Mouse (Mus musculus) retina, embryonic 14.5 days (tissue): ENCODE measurements around the gene Tmem204.
A peak's percentile ranks its signal among the peaks of the same experiment; 100 is the strongest.
"Not testable (repeated sequence)": the region's sequence is repeated elsewhere in the genome, so short reads cannot be mapped to it uniquely, and the experiment has no call there.

ENCODE experiments used
- DNase-seq: peaks from one replicate; pipeline ENCODE4 v3.0.0-alpha.2; 2015; ENCODE audit warnings: low spot score

Tmem204 gene

GRCm38 (mm10) chr17:25083444-25083931 is at the start of gene Tmem204:
Gene Tmem204 (minus strand): TSS chr17:25083591.
- peak; percentile 1 for DNase-seq

GRCm38 (mm10) chr17:25130060-25130459 is 46.7 kb upstream of the Tmem204 start:
- no peak for DNase-seq

- no peak for DNase-seq
Observed at GRCm38 (mm10) chr17:25127681-25128080, 44.3 kb upstream of the Tmem204 start.

DNA sequence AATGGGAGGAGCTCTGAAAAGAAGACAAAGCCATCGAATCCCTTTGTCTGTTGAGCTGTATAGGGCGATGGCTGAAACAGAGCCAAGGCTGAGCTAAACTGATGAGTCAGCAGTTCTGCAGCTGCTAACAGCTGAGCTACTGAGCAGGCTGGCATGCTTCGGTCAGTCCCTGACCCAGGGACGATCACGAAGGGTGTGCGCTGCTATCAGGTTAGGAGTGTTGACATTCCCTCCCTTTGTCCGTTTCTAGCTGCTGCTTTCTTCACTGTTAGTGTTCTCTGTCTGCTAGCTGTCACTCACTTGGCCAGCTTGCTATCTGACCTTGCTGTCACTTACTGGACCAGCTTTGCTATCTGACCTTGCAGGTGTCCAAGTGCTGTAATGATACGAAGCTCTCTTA is 43.7 kb upstream of the Tmem204 start:
- peak; percentile 16 for DNase-seq

GRCm38 (mm10) chr17:25125442-25126060 is 42.2 kb upstream of the Tmem204 start:
- DNase-seq, result not testable (repeated sequence)

DNA sequence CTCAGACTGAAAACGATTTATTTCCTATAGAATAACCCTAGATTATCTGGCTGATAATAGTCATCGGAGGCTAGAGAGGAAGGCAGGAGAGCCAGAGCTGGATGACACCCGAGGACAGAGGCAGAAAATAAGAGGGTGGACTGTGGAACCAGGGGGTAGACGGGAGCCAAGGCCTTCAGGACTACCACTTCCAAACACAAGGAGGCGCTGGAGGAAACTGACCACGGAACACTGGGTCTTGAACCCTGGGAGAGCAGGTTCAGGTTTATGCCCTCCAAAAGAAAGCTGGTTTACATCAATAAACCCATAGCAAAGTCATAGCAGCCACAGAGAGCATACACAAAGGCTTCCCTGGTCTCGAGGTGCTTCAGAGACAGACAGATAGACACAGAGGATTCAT is 40.6 kb upstream of the Tmem204 start:
- DNase-seq, result peak; percentile 34

DNA sequence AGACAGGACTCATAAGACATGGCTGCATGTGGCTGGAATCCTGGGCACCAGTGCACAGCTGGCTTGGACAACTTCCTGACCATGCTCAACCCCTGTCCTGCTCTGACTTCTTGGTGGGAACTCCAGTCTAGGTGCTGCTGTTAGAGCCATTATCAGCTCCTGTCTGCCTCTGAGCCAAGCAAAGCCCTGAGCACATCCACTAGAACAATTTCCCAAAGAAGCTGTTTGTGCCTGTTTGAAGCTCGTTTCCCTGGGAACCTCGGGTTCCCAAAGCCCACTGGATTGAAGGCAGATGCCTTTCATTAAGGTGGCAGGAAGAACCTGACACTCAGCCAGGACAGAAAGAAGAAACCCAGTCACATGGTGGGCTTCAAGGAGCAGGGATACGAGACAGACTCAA is 37.0 kb upstream of the Tmem204 start, which contains the start of gene Ptx4:
TSS of gene Ptx4 (plus strand) at position 355 of the 400 bp plus-strand sequence.
- no peak for DNase-seq

DNA sequence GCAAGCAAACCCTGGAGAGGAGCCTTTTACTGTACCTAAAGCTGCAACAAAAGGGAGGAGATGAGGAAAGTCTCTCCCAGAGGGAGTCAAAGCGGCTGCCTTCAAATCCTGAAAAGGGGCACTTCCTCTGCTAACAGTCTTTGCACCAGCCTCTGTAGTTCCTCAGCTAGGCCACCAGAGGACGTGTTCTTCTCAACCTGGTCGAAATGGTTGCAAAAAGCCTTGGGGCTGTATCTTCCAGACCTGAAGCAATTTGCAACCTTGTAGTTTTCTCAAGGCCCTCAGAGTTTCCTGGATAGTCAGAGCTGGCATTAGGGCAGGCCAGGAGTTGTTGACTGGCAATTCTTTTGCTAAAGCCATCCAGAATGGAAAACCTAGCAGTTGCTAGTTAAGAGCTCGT is 33.9 kb upstream of the Tmem204 start:
- DNase-seq, result peak; percentile 55

DNA sequence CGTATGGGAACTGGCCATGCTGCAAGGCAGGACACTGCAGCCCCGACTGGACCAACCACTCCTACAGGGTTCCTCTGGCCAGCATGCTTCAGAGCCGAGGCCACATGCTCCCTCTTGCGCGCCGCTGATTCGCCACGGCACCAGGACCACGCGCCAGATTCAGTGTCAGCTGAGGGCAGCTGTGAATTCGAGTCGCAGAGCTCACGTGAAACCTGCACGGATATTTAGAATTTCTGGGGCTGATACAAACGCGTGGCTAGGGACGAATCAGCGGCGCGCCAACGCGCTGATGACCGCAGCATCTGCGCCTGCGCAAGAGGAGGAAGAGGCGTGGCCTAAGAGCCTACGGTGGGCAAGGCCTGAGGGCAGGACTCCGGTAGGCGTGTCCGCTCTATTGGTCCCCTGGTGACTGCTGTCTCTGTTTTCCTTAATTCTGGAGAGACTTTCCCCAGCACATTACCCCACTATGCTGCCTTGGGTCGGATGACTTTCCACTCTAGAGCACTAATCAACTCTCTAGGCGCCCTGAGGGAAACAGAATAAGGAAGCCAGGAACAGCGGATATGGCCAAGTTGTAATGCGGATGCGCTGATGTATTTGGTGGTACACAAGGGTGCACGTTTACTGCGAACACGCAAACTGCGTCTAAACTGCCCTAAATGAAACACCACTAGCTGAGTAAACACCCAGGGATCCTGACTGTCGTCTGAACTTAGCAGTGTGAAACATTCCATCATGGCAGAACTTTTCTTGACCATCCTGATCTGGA is 32.5 kb upstream of the Tmem204 start, which contains the start of gene Telo2:
TSS of gene Telo2 (minus strand) at position 304 of the 769 bp plus-strand sequence.
- DNase-seq, result peak; percentile 96

DNA sequence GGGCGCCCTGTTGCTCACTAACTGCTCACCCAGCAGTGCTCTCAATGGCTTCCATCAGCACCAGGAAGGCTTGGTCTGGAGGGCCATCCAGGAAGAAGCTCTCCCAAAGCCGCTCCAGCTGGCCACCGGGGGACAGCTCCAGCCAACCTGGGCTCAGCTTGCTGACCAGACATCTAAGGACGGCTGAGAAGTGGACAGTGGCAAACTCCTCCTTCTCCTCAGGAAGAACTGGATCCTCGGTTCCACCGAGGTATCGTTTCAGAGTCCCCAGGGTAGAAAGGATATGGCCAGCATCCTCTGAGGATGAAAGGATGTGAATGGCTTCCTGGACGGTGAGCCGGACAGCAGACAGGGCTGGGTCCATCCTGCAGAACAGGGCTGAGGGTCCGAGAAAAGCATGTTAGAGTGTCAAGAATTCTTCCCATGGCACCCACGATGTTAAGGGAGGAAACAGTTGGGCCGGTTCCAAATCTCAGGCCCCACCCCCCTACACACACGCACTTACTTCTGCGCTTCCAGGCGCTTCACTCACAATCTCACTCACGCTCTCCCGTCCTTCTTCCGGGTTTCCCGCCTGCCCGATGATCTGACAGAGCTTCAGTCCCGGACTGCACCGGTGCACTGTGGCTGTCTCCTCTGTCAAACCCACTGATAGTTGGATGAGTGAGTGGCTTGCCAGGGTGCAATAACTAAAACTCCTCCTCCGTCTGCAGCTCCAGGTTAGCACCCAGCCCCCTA is 31.7 kb upstream of the Tmem204 start:
- peak; percentile 5 for DNase-seq

DNA sequence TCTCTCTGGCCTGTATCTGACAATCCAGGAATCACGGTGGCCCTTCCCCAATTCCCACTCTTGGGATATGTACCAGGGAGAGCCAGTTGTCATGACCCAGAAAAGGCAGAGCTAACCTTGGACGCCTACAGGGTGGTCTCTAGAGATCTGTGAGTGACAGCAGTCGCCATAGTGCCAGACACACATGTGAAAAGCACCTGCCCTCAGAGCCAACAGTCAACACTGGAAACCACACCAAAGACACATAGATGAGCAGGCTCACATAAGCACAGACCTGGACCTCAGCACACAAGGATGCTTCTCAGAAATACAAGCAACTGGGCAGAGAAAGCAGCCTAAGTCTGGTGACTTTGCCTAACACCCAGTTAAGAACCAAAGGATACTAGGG is 29.0 kb upstream of the Tmem204 start:
- no peak for DNase-seq

DNA sequence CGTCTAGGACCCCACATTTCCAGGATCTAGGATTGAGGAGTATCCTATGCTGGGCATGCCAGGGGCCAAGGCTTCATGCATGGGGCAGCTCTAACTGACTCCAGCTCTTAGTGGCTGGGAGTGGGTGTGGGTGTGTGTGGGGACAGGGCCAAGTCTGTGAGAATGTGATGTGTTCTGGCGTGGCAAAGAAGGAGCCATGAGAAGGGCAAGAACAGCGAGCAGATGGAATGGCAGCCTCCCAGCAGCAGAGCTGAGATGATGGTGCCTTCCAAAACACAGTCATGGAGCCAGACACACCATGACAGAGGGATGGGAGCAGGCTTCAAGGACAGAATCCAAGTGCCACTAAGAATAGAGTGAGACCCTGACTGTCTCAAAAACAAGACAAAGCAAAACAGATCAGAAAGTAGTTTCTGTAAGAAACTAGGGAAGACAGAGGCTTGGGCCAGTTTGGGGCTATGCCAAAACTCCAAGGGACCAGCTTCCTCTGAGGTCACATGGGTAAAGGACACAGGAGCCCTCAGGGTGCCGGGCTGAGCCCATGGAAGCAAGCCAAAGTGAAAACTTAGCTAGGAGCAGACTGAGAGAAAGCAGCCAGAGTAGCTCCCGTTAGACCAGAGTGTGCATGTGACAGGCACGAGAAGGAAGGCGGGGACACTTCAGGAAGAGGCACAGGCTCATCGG is 28.5 kb upstream of the Tmem204 start:
- no peak for DNase-seq

DNA sequence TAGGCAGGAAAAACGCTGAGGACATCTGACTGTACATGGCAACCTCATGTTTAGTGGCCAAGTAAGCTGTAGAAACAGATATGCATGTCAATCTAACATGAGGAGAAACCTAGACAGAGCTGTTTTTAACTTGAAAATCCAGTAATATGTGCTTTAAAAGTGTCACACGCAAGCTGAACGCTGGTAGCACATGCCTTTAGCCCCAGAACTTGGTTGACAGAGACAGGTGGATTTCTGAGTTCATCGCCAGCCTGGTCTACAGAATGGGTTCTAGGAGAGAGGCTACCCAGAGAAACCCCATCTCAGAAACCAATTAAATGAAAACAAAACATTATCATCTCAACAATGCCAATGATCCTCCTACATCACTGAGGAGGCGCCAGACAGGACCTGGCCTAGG is 27.8 kb upstream of the Tmem204 start:
- no peak for DNase-seq

DNA sequence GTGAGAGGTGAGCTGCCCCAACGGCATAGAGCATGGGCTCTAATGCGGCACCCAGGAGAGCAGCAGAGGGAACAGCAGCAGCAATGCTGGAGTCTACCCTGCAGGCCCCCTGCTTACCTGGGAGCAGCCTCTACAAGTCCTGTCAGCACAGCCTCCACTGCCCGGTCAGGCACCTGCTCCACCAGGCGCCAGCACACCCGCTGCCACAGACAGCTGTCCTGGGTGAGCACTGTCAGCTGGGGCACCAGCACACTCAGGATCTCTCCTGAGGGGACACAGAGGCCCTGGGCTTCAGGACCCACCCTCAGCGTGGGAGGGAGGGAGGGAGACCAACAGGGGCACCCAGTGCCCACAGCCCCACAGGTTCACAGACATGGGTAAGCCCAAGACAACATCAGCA is 27.2 kb upstream of the Tmem204 start:
- no peak for DNase-seq

GRCm38 (mm10) chr17:25109578-25109977 is 26.2 kb upstream of the Tmem204 start:
- peak; percentile 69 for DNase-seq

DNA sequence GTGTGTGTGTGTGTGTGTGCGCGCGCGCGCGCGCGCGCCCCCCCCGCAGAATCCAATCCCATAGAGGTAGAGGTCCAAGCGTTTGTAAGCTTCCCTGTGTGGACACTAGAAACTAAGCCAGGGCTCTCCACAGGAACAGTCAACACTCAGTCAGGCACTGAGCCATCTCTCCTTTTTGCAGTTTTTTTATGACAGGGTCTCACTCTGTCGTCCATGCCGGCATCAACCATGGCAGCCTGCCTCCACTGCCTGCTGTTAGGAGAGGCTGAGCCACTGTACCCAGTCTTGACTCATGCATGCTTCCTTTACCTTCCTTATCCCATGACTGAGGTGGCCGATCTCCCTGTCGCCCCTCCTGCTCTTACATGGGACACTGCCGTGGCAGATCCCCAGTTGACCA is 24.4 kb upstream of the Tmem204 start:
- DNase-seq, result no peak

GRCm38 (mm10) chr17:25101338-25101737 is 17.9 kb upstream of the Tmem204 start:
- no peak for DNase-seq

DNA sequence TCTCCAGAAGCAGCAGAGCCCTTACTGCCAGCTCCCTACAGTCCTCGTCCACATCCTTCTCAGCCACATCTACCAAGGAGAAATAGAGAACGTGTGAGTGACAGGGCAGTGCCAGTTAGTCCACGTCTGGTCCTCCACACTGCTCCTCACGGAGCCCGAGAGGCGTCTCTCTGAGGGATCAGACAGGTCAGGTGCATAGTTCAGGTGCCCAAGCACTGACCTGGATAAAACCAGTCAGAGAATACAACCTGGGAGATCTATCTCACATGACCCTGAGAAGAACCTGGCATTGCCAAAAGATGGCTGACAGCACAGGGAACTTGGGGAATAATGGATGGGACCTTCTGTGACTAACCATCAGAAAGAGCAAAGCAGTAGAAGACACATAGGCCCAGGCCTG is 16.7 kb upstream of the Tmem204 start:
- DNase-seq, result no peak

DNA sequence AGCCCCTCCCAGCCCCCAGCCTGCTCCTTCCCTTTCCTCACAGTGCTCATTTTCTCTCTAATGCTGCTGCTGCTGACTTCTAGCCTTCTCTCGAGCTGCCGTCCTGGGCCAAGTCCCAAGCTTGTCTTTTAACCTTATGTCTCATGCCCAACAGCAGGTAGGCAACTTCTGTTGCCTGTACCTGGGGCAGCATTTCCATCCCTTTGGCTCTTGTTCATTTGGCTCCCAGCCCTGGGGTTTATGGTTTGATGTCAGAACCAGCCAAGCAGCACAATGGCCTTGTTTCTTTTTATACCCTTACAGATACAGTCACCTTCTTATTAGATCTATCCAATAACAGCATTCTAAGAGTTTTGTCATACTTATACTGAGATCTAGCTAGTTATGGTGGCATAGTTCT is 12.8 kb upstream of the Tmem204 start:
- DNase-seq, result no peak

GRCm38 (mm10) chr17:25090450-25090849 is 7.1 kb upstream of the Tmem204 start:
- DNase-seq, result no peak

DNA sequence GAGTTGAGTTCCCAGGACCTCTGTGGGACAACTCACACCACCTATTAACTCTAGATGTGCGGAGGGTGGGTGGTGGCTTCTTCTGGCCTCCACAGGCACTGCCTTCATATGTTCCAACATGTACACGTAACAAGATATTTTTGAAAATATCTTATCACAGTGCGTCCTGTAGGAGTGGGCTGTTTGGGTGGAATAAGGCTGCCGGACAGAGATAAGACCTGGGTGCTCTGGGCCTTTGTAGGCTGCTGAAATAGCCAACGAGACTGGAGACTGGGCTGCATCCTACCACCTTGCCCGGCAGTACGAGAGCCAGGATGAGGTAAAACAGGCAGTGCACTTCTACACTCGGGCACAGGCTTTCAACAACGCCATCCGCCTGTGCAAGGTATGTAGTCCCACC is 5.8 kb upstream of the Tmem204 start:
- DNase-seq, result no peak

- no peak for DNase-seq
Observed at GRCm38 (mm10) chr17:25086724-25087123, 3.3 kb upstream of the Tmem204 start.
